Mouse (Mus musculus): ENCODE measurements at regions not wholly inside any gene's neighbourhood (a gene's known extent, or its start where the extent isn't known, plus 50 kb on each side); places are given as distances from the start of the nearest gene placed in this dataset.

DNA sequence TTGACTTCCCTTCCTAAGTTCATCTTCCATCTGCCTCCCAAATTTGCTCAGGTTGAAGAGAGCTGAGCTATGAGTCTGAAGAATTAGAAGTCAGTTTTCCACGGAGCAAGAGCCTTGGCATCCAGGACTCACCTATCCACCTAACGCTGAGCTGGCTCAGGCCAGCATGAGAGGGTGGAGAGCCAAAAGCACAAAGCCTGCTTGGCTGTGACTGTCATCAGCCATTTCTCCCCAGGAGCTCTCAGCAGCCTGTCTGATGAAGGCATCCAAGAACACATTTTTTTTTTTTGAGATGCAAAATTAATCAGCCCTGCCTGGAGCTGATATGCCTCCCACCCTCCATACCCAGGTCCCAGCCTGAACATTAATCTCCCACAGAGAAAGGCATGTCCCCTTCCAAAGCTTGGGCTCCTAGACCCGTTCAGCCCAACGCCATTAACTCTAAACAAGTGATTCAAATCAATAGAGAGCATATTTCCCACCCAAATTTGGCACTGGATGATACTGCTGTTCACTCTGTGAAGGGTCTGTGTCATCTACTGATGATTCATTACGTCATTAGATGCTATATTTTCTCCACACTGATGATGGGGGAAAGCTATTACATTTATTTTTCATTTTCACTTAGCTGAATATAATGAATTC is 103.8 kb upstream of the Peli1 start:
- no peak for TF ChIP-seq ZNF384 (IDR thresholded peaks at IDR 0.05; ENCODE audit: low read depth, low read length)
- no peak for TF ChIP-seq ETS1 (IDR thresholded peaks at IDR 0.05; ENCODE audit: low read depth, low read length)
- no peak for TF ChIP-seq POLR2A (IDR thresholded peaks at IDR 0.05; ENCODE audit: control insufficient read depth in 1 of 2, insufficient read depth in 1 of 2, low read depth in 1 of 2, low read length in 2 of 2, poor library complexity in 1 of 2)
- no peak for TF ChIP-seq MAX (IDR thresholded peaks at IDR 0.05; ENCODE audit: low read length)
- TF ChIP-seq CTCF (IDR thresholded peaks at IDR 0.05 in 2 of 3, conservative IDR thresholded peaks at IDR 0.05 in 1 of 3; ENCODE audit: control insufficient read depth in 1 of 3, insufficient read depth in 1 of 3, low read depth in 2 of 3, low read length in 3 of 3, poor library complexity in 1 of 3, severe bottlenecking in 1 of 3), result no peak
- no peak for TF ChIP-seq SIN3A (IDR thresholded peaks at IDR 0.05; ENCODE audit: low read length)
